Mouse (Mus musculus): ENCODE measurements around the gene Pknox1. TPM values are rescaled to one million over a fixed set of nuclear protein-coding genes. Genes with fewer than 3 reads are reported as not detected.

Gene Pknox1
- polyA plus RNA-seq, 1 experiment from 2014 or later: 60.2 TPM

GRCm38 (mm10) chr17:31642913-31643312 is 78.4 kb downstream of the Pknox1 start:
- Histone ChIP-seq H3K4me3 (ENCODE audit: low read depth, low read length) (no peak overlapping the region), H3K27me3 (ENCODE audit: control insufficient read depth, insufficient read depth, low read length) (no peaks in the 10 kb centered on the region), H3K36me3 (ENCODE audit: control insufficient read depth, insufficient read depth, low read length) (peaks cover 16% of the 10 kb centered on the region), H3K27ac (ENCODE audit: low read depth, low read length) (no peak overlapping the region), H3K4me2 (ENCODE audit: low read depth, low read length) (no peak overlapping the region), H3K4me1 (ENCODE audit: control insufficient read depth, insufficient read depth, low read length) (no peaks in the 10 kb centered on the region), H3K9ac (replicated peaks; ENCODE audit: low read depth, low read length) (no peak overlapping the region), H3K9me3 (ENCODE audit: control insufficient read depth, low read length) (no peaks in the 10 kb centered on the region)
- 74% methylated on average over 4 of the region's 4 CpGs for WGBS
- ATAC-seq (ENCODE audit: low read depth): no peak

GRCm38 (mm10) chr17:31646199-31647002 is 81.9 kb downstream of the Pknox1 start:
- ATAC-seq (ENCODE audit: low read depth): no peak
- WGBS: 96% methylated on average over 5 of the region's 5 CpGs

GRCm38 (mm10) chr17:31652152-31652551 is 87.6 kb downstream of the Pknox1 start:
- Histone ChIP-seq H3K4me2 (ENCODE audit: low read depth, low read length) (no peak overlapping the region), H3K27ac (ENCODE audit: low read depth, low read length) (no peak overlapping the region), H3K4me1 (ENCODE audit: control insufficient read depth, insufficient read depth, low read length) (peaks cover under 1% of the 10 kb centered on the region), H3K9me3 (ENCODE audit: control insufficient read depth, low read length) (no peaks in the 10 kb centered on the region), H3K36me3 (ENCODE audit: control insufficient read depth, insufficient read depth, low read length) (peaks cover 76% of the 10 kb centered on the region), H3K27me3 (ENCODE audit: control insufficient read depth, insufficient read depth, low read length) (no peaks in the 10 kb centered on the region), H3K9ac (replicated peaks; ENCODE audit: low read depth, low read length) (no peak overlapping the region), H3K4me3 (ENCODE audit: low read depth, low read length) (no peak overlapping the region)
- no peak for ATAC-seq (ENCODE audit: low read depth)
- 90% methylated on average over 14 of the region's 14 CpGs for WGBS

More at GRCm38 (mm10) chr17:31646199-31647002, 81.9 kb downstream of the Pknox1 start:
- Histone ChIP-seq H3K36me3 (ENCODE audit: control insufficient read depth, insufficient read depth, low read length) (peaks cover 47% of the 10 kb centered on the region), H3K9me3 (ENCODE audit: control insufficient read depth, low read length) (no peaks in the 10 kb centered on the region), H3K4me3 (ENCODE audit: low read depth, low read length) (no peak overlapping the region), H3K9ac (replicated peaks; ENCODE audit: low read depth, low read length) (no peak overlapping the region), H3K27me3 (ENCODE audit: control insufficient read depth, insufficient read depth, low read length) (no peaks in the 10 kb centered on the region), H3K4me1 (ENCODE audit: control insufficient read depth, insufficient read depth, low read length) (no peaks in the 10 kb centered on the region), H3K27ac (ENCODE audit: low read depth, low read length) (no peak overlapping the region), H3K4me2 (ENCODE audit: low read depth, low read length) (no peak overlapping the region)

DNA sequence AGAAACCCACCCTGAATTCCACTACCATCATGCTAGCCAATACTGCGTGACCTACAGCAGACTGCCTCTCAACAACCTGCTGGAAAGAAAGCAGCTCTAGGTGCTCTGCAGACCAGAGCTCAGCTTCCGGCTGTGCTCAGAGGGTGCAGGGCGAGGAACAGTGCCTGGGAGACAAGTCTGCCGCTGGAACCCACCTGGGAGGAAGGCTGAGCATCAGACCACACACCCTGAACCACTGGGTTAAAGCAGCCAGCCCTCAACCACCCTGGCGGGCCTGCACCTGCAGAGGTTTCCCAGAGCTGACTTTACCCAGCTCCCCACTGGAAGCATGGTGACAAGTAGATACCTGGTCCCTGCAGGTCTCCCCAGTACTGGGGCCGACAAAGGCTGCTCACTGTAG is 88.7 kb downstream of the Pknox1 start:
- peaks cover 6% of the 10 kb centered on the region for H3K4me1 ChIP-seq (ENCODE audit: control insufficient read depth, insufficient read depth, low read length)
- 89% methylated on average over 6 of the region's 6 CpGs for WGBS
- no peaks in the 10 kb centered on the region for H3K9me3 ChIP-seq (ENCODE audit: control insufficient read depth, low read length)
- H3K27ac ChIP-seq (ENCODE audit: low read depth, low read length): no peak overlapping the region
- H3K36me3 ChIP-seq (ENCODE audit: control insufficient read depth, insufficient read depth, low read length): peaks cover 67% of the 10 kb centered on the region
- no peak overlapping the region for H3K4me3 ChIP-seq (ENCODE audit: low read depth, low read length)
- no peak for ATAC-seq (ENCODE audit: low read depth)
- no peak overlapping the region for H3K4me2 ChIP-seq (ENCODE audit: low read depth, low read length)
- H3K9ac ChIP-seq (replicated peaks; ENCODE audit: low read depth, low read length): no peak overlapping the region
- H3K27me3 ChIP-seq (ENCODE audit: control insufficient read depth, insufficient read depth, low read length): no peaks in the 10 kb centered on the region

- Histone ChIP-seq H3K4me1 (ENCODE audit: control insufficient read depth, insufficient read depth, low read length) (peaks cover 6% of the 10 kb centered on the region), H3K4me3 (ENCODE audit: low read depth, low read length) (no peak overlapping the region), H3K27ac (ENCODE audit: low read depth, low read length) (no peak overlapping the region), H3K4me2 (ENCODE audit: low read depth, low read length) (no peak overlapping the region), H3K9ac (replicated peaks; ENCODE audit: low read depth, low read length) (no peak overlapping the region), H3K36me3 (ENCODE audit: control insufficient read depth, insufficient read depth, low read length) (peaks cover 48% of the 10 kb centered on the region), H3K9me3 (ENCODE audit: control insufficient read depth, low read length) (no peaks in the 10 kb centered on the region), H3K27me3 (ENCODE audit: control insufficient read depth, insufficient read depth, low read length) (no peaks in the 10 kb centered on the region)
- ATAC-seq (ENCODE audit: low read depth): no peak
- WGBS: 84% methylated on average over 4 of the region's 4 CpGs
Observed at GRCm38 (mm10) chr17:31655366-31655765, 90.8 kb downstream of the Pknox1 start.

- no peak overlapping the region for H3K4me2 ChIP-seq (ENCODE audit: low read depth, low read length)
- peaks cover 6% of the 10 kb centered on the region for H3K4me1 ChIP-seq (ENCODE audit: control insufficient read depth, insufficient read depth, low read length)
- no peak overlapping the region for H3K9ac ChIP-seq (replicated peaks; ENCODE audit: low read depth, low read length)
- no peaks in the 10 kb centered on the region for H3K9me3 ChIP-seq (ENCODE audit: control insufficient read depth, low read length)
- H3K27me3 ChIP-seq (ENCODE audit: control insufficient read depth, insufficient read depth, low read length): no peaks in the 10 kb centered on the region
- peaks cover 34% of the 10 kb centered on the region for H3K36me3 ChIP-seq (ENCODE audit: control insufficient read depth, insufficient read depth, low read length)
- no peak overlapping the region for H3K4me3 ChIP-seq (ENCODE audit: low read depth, low read length)
- 93% methylated on average over 5 of the region's 5 CpGs for WGBS
- H3K27ac ChIP-seq (ENCODE audit: low read depth, low read length): no peak overlapping the region
- ATAC-seq (ENCODE audit: low read depth): no peak
Observed at GRCm38 (mm10) chr17:31656682-31657081, 92.1 kb downstream of the Pknox1 start.

Small RNA genes lying within 50 kb of the gene (microRNA-seq; reads per million reads assigned to microRNA genes)
- not detected for gene Gm24970

Other genes starting within 250 kb of the Pknox1 start
- 26.8 and 29.5 TPM in 2 replicates for gene Pde9a, start 178.5 kb upstream of the Pknox1 start, polyA plus RNA-seq (2014; fragmentation: Nextera tagmentation; extraction: Ambion mirVana)
- 29.9 and 33.1 TPM in 2 replicates for gene Wdr4, start 44.8 kb upstream of the Pknox1 start, polyA plus RNA-seq (2014; fragmentation: Nextera tagmentation; extraction: Ambion mirVana)
- gene Ndufv3, start 44.6 kb upstream of the Pknox1 start, polyA plus RNA-seq (2014; fragmentation: Nextera tagmentation; extraction: Ambion mirVana): 422 and 513 TPM in 2 replicates
- 10.1 and 10.7 TPM in 2 replicates for gene Cbs, start 72.5 kb downstream of the Pknox1 start, polyA plus RNA-seq (2014; fragmentation: Nextera tagmentation; extraction: Ambion mirVana)
- gene U2af1, start 94.2 kb downstream of the Pknox1 start, polyA plus RNA-seq (2014; fragmentation: Nextera tagmentation; extraction: Ambion mirVana): 101 and 116 TPM in 2 replicates
- gene Cryaa, start 113.1 kb downstream of the Pknox1 start, polyA plus RNA-seq (2014; fragmentation: Nextera tagmentation; extraction: Ambion mirVana): 0.20 TPM in 1 of 2 replicates, not detected in the other